Mouse (Mus musculus) heart, embryonic 14.5 days (tissue): Measurements from ENCODE around the gene Gm973. TPM values are rescaled to one million over a fixed set of nuclear protein-coding genes. Genes with fewer than 3 reads are reported as not detected.
A peak's percentile ranks its signal among the peaks of the same experiment; 100 is the strongest.

ENCODE experiments used
- ATAC-seq: fragments of 200-750 bp; cut with Nextera tagmentation; 2 replicates; pipeline ENCODE4 v1.8.0; 2017; ENCODE audit warnings: low read depth, moderate TSS enrichment; ENCODE audit not compliant: insufficient number of reproducible peaks, insufficient read depth, low FRiP score
- H3K27ac ChIP-seq, 2 experiments: fragments of 200-500 bp in 1 of 2; fragments of 300-500 bp in 1 of 2; sonication (generic) in 1 of 2; replicated peaks in 1 of 2; 2 replicates each; pipeline ENCODE4 v1.5.1; 2012 to 2014; ENCODE audit warnings: low read depth in 2 of 2, low read length in 2 of 2, control low read depth in 1 of 2, mild to moderate bottlenecking in 1 of 2, mixed read lengths in 1 of 2; ENCODE audit not compliant: control insufficient read depth in 1 of 2, insufficient read depth in 1 of 2
- H3K27me3 ChIP-seq: fragments of 300-500 bp; sonication (generic); 2 replicates; pipeline ENCODE4 v1.6.1; 2014; ENCODE audit warnings: mild to moderate bottlenecking, low read length, control low read depth; ENCODE audit not compliant: control insufficient read depth, insufficient read depth
- H3K36me3 ChIP-seq: fragments of 300-500 bp; sonication (generic); 2 replicates; pipeline ENCODE4 v1.6.1; 2014; ENCODE audit warnings: mild to moderate bottlenecking, control low read depth, low read length, mixed read lengths; ENCODE audit not compliant: control insufficient read depth, insufficient read depth
- H3K4me1 ChIP-seq, 2 experiments: fragments of 200-500 bp in 1 of 2; fragments of 300-500 bp in 1 of 2; sonication (generic) in 1 of 2; 2 replicates each; pipeline ENCODE4 v1.6.1; 2012 to 2014; ENCODE audit warnings: low read length in 2 of 2, control low read depth in 1 of 2, mixed read lengths in 1 of 2; ENCODE audit not compliant: control insufficient read depth in 2 of 2, insufficient read depth in 2 of 2
- H3K4me2 ChIP-seq: fragments of 300-500 bp; sonication (generic); 2 replicates; pipeline ENCODE4 v1.6.1; 2014; ENCODE audit warnings: mild to moderate bottlenecking, low read length
- H3K4me3 ChIP-seq, 2 experiments: fragments of 200-500 bp in 1 of 2; fragments of 300-500 bp in 1 of 2; sonication (generic) in 1 of 2; 2 replicates each; pipeline ENCODE4 v1.5.1; 2012 to 2014; ENCODE audit warnings: low read length in 2 of 2, mild to moderate bottlenecking in 2 of 2, control low read depth in 1 of 2, low read depth in 1 of 2, moderate library complexity in 1 of 2; ENCODE audit not compliant: control insufficient read depth in 1 of 2, insufficient read depth in 1 of 2
- H3K9ac ChIP-seq: fragments of 300-500 bp; sonication (generic); 2 replicates; pipeline ENCODE4 v1.6.1; 2014; ENCODE audit warnings: mild to moderate bottlenecking, low read length
- H3K9me3 ChIP-seq: fragments of 300-500 bp; sonication (generic); 2 replicates; pipeline ENCODE4 v1.6.1; 2016; ENCODE audit warnings: low read length, control low read depth; ENCODE audit not compliant: control insufficient read depth
- WGBS: fragments of 180-500 bp; shearing (Covaris S2); extraction: QIAGEN DNeasy Blood & Tissue Kit; methylation state at CpG from one replicate; pipeline ENCODE4 v1.1.7; 2014; 5-methylcytosine and 5-hydroxymethylcytosine counted together
- polyA plus RNA-seq: library from polyadenylated mRNA; unstranded; fragments of >200 nt; fragmentation: Nextera tagmentation; extraction: Ambion mirVana; gene quantifications from 2 replicates; pipeline ENCODE4 v1.2.1, GENCODE M21; 2014

Gm973 gene
- polyA plus RNA-seq, 1 experiment from 2014 or later: not detected

DNA sequence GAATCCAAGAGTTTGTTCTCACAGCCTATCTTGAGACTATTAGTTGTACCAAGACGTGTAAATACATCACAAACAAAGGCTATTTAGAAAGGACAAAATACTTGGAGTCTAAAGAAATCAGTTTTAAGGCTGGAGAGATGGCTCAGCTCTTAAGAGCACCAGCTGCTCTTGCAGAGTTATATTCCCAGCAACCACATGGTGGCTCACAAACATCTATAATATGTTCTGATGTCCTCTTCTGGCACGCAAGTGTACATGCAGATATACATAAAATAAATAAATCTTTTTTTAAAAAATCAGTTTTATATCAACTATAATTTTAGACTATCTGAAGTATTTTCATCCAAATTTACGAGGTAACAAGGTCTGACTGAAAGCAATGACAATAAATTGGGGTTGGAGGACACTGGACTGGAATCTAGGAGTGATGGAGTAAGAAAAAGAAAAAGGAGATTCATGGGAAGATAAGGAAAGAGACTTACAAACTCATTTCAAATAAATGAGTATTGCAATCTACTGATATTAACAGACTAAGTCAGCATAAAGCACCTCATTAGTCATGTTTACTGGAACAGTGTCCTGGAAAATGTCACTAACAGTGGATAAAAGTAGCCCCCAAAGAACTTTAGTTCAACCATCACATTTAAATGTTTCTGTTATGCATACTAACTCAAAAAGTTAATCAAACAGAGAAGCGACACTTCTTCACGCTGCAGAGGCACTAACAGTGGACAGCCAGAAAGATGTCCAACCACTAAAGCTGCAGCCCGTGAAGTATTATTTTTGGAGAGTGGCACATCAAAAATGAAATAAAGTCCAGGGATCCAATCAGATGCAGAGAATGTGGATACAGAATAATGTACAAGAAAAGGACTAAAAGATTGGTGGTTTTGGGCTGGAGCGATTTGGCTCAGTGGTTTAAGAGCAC, 140.4 kb downstream of the Gm973 start:
- Histone ChIP-seq H3K9ac (no peak overlapping the region), H3K36me3 (peaks cover 26% of the 10 kb centered on the region), H3K27ac (no peak overlapping the region), H3K4me3 (no peak overlapping the region), H3K4me1 (no peaks in the 10 kb centered on the region), H3K4me2 (no peak overlapping the region), H3K9me3 (no peaks in the 10 kb centered on the region), H3K27me3 (no peaks in the 10 kb centered on the region)
- ATAC-seq: no peak
- 87% methylated on average over 7 of the region's 7 CpGs for WGBS

- Histone ChIP-seq H3K4me1 (no peaks in the 10 kb centered on the region), H3K36me3 (no peaks in the 10 kb centered on the region), H3K27ac (no peak overlapping the region), H3K4me2 (no peak overlapping the region), H3K9me3 (no peaks in the 10 kb centered on the region), H3K4me3 (no peak overlapping the region), H3K9ac (no peak overlapping the region), H3K27me3 (no peaks in the 10 kb centered on the region)
- ATAC-seq: no peak
- WGBS: 88% methylated on average over 2 of the region's 3 CpGs
These were observed 147.5 kb downstream of the Gm973 start for GRCm38 (mm10) chr1:59663456-59664135.

- H3K36me3 ChIP-seq: peaks cover 4% of the 10 kb centered on the region; the same call in 1 of the 2 replicates
- H3K27me3 ChIP-seq: no peaks in the 10 kb centered on the region
- WGBS: 80% methylated on average over 2 of the region's 2 CpGs
- no peak overlapping the region for H3K4me2 ChIP-seq
- H3K4me1 ChIP-seq: peaks cover 0 to 16% of the 10 kb centered on the region in 2 experiments; a peak in 2 of 4 replicates
- H3K9me3 ChIP-seq: no peaks in the 10 kb centered on the region
- H3K9ac ChIP-seq: no peak overlapping the region
- no peak overlapping the region for H3K4me3 ChIP-seq
- ATAC-seq: no peak
- H3K27ac ChIP-seq: no peak overlapping the region
These were observed 152.8 kb downstream of the Gm973 start for GRCm38 (mm10) chr1:59668871-59669270.

DNA sequence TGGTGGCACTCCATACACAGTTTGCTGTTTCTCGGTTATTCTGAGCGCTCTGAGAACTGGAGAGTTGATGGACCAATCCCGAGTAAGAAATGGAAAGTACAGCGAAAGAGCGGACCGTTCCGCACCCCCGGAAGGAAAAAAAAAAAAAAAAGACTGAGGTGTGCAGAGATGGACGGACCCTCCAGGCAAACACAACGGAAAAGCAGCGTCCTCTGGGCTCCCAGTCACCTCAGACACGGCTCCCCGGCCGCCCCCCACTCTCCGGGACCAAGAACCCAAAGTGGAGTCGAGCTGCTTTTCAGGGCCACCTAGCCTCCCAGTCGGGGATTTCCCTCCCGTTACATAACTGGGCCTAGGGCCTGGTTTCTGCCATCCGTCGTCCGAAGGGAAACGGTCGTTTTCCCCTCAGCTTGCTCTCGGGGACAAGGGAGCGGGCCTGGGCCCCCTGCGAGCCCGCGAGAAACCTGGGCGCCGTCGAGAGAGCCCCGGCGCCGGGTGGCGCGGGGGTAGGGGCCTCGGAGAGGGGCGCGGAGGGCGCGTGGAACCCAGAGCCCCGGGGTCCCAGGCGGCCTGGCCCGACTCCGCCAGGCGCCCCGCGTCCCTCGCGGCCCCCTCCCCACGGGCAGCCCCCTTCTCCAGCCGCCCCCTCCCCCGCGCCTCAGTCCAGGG, 154.0 kb downstream of the Gm973 start:
- peak overlapping the region; percentile 74 to 76 for H3K4me3 ChIP-seq
- peaks cover 0 to 16% of the 10 kb centered on the region in 2 experiments; a peak in 2 of 4 replicates for H3K4me1 ChIP-seq
- WGBS: under 1% methylated on average over 53 of the region's 54 CpGs
- peak overlapping the region; percentile 98 for H3K9ac ChIP-seq
- no peaks in the 10 kb centered on the region for H3K9me3 ChIP-seq
- H3K36me3 ChIP-seq: peaks cover 4% of the 10 kb centered on the region; the same call in 1 of the 2 replicates
- H3K4me2 ChIP-seq: peak overlapping the region; percentile 91
- ATAC-seq: no peak; the same call in 1 of the 2 replicates
- no peaks in the 10 kb centered on the region for H3K27me3 ChIP-seq
- H3K27ac ChIP-seq: peak overlapping the region; percentile 89 to 94

DNA sequence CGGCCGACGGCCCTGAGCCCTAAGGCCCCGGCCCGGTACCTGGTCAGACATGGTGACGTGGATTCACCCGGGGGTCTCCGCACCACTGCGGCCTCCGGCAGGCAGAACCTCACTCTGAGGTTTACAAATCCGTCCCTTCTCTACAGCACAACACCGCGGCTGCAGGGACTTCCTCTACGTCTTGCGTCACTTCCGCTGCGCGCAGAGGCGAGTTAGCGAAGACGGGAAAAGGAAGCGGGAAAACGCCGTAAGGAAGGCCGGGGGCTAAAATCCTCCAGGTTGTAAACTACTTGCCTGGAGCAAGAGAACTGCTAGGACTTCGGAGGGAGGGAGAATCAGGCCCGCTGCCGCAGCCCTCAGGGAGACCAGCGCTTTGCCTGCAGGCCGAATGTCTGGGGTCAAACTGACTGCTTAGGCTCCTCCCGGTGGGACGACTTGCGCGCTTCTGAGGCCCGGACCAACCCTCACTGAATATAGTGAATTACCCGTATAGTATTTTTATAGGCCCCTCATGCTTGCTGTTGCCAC, 154.6 kb downstream of the Gm973 start, which contains the start of gene Sumo1:
Gene Sumo1, minus strand, starts transcription at position 194 of the 528 bp plus-strand sequence.
- Histone ChIP-seq H3K27me3 (no peaks in the 10 kb centered on the region), H3K4me1 (peaks cover 0 to 16% of the 10 kb centered on the region in 2 experiments; a peak in 2 of 4 replicates), H3K36me3 (peaks cover 4% of the 10 kb centered on the region; the same call in 1 of the 2 replicates), H3K27ac (peak within 1 kb of the TSS; percentile 89 to 94), H3K9ac (peak within 1 kb of the TSS; percentile 98), H3K9me3 (no peaks in the 10 kb centered on the region), H3K4me2 (peak within 1 kb of the TSS; percentile 91), H3K4me3 (peak within 1 kb of the TSS; percentile 74 to 76)
- ATAC-seq: peak; percentile 79
- WGBS: under 1% methylated on average over 36 of the region's 36 CpGs

- Histone ChIP-seq H3K27me3 (no peaks in the 10 kb centered on the region), H3K27ac (no peak overlapping the region), H3K9ac (no peak overlapping the region), H3K4me1 (peaks cover 0 to 16% of the 10 kb centered on the region in 2 experiments; a peak in 2 of 4 replicates), H3K36me3 (peaks cover 4% of the 10 kb centered on the region; the same call in 1 of the 2 replicates), H3K4me2 (no peak overlapping the region), H3K9me3 (no peaks in the 10 kb centered on the region), H3K4me3 (no peak overlapping the region)
- no peak for ATAC-seq
- WGBS: 93% methylated on average over 2 of the region's 2 CpGs
These were observed 157.6 kb downstream of the Gm973 start for GRCm38 (mm10) chr1:59673661-59674060.
